Mouse (Mus musculus) thymus, adult 2 months (tissue): ENCODE measurements around the gene Arl1.

ENCODE experiments used
- CTCF ChIP-seq: fragments of 200-500 bp; IDR thresholded peaks from 2 replicates; pipeline ENCODE4 v1.5.1; 2012; ENCODE audit warnings: mild to moderate bottlenecking, control low read depth, low read length, moderate library complexity, borderline replicate concordance; ENCODE audit not compliant: control insufficient read depth, poor library complexity, insufficient read depth; ENCODE audit errors: extremely low read depth
- POLR2A ChIP-seq: fragments of 200-500 bp; IDR thresholded peaks from 2 replicates; pipeline ENCODE4 v1.6.1; 2012; ENCODE audit warnings: mild to moderate bottlenecking, low read length, control low read depth, moderate library complexity; ENCODE audit not compliant: control insufficient read depth, poor library complexity, insufficient read depth; ENCODE audit errors: extremely low read depth

DNA sequence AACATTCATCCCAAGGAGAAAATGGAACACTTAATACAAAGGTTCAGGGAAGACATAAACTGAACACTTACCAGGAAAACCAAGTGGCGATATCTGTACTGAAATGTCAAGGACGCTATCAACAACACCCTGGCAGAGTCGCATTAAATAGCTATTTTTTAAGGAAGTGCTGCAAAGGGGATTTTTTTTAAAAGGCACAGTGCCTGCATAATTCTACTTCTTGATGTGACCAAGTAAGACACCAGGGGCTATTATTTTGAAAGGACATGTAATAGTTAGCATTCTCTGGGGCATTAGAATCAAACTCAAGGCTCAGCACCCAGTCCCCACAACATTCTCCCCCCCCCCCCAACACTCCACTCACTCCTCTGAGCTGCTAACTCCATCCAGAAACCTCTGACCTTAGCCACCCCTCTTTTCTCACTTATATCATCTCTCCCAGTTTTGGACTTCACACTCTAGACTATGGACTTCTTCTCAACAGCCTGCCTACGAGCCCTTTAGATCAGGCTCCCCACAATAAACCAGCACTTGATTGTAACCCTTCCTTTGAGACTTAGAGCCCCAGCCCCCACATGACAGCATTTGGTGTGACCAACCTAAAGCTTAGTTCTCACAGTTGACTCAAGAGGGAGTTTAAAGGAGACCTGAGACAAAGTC, 47.6 kb upstream of the Arl1 start:
- TF ChIP-seq CTCF (no peak), POLR2A (no peak)
